Mouse (Mus musculus): Measurements from ENCODE around the gene A430005L14Rik. TPM values are rescaled to one million over a fixed set of nuclear protein-coding genes. Genes with fewer than 3 reads are reported as not detected.
"Not testable (repeated sequence)": the region's sequence is repeated elsewhere in the genome, so short reads cannot be mapped to it uniquely, and the experiment has no call there.

The A430005L14Rik gene
- 39.8 and 44.0 TPM in 2 replicates for polyA plus RNA-seq (2012; rRNA removed)

GRCm38 (mm10) chr4:153956569-153957405 lies at the start of gene A430005L14Rik:
A430005L14Rik (plus strand) TSS chr4:153957237.
- Histone ChIP-seq H3K27me3 (ENCODE audit: control insufficient read depth, insufficient read depth, low read length) (no peaks in the 10 kb centered on the region), H3K27ac (ENCODE audit: control insufficient read depth, insufficient read depth, low read length) (peak within 1 kb of the TSS; percentile 41), H3K36me3 (ENCODE audit: control insufficient read depth, insufficient read depth, low read length) (0 out of 2 replicates have a peak, but pooled peaks cover 7% of the 10 kb centered on the region), H3K4me3 (ENCODE audit: control insufficient read depth, insufficient read depth, low read length) (peak within 1 kb of the TSS; percentile 74), H3K4me1 (replicated peaks; ENCODE audit: control insufficient read depth, insufficient read depth, low read length) (peaks cover 5% of the 10 kb centered on the region)
- DNase-seq: peak; percentile 97
- peak; percentile 66 for TF ChIP-seq POLR2A (IDR thresholded peaks at IDR 0.05; ENCODE audit: control insufficient read depth, extremely low read depth, insufficient read depth, low read length, poor library complexity)
- peak; percentile 40; the same call in 1 of the 2 replicates for TF ChIP-seq CTCF (IDR thresholded peaks at IDR 0.05; ENCODE audit: borderline replicate concordance, control insufficient read depth, extremely low read depth, insufficient read depth, low read length, poor library complexity)
- WGBS: 2% methylated on average over 67 of the region's 67 CpGs

GRCm38 (mm10) chr4:153907573-153907972 lies 49.5 kb upstream of the A430005L14Rik start:
- no peak overlapping the region for H3K27ac ChIP-seq (ENCODE audit: control insufficient read depth, insufficient read depth, low read length)
- WGBS: 36% methylated on average over 11 of the region's 11 CpGs
- no peaks in the 10 kb centered on the region for H3K4me1 ChIP-seq (replicated peaks; ENCODE audit: control insufficient read depth, insufficient read depth, low read length)
- no peak for DNase-seq
- H3K4me3 ChIP-seq (ENCODE audit: control insufficient read depth, insufficient read depth, low read length): no peak overlapping the region
- TF ChIP-seq CTCF (IDR thresholded peaks at IDR 0.05; ENCODE audit: borderline replicate concordance, control insufficient read depth, extremely low read depth, insufficient read depth, low read length, poor library complexity) (no peak), POLR2A (IDR thresholded peaks at IDR 0.05; ENCODE audit: control insufficient read depth, extremely low read depth, insufficient read depth, low read length, poor library complexity) (no peak)
- H3K27me3 ChIP-seq (ENCODE audit: control insufficient read depth, insufficient read depth, low read length): no peaks in the 10 kb centered on the region
- no peaks in the 10 kb centered on the region for H3K36me3 ChIP-seq (ENCODE audit: control insufficient read depth, insufficient read depth, low read length)

GRCm38 (mm10) chr4:153913635-153914034 lies 43.4 kb upstream of the A430005L14Rik start:
- no peaks in the 10 kb centered on the region for H3K36me3 ChIP-seq (ENCODE audit: control insufficient read depth, insufficient read depth, low read length)
- 72% methylated on average over 3 of the region's 3 CpGs for WGBS
- no peaks in the 10 kb centered on the region for H3K27me3 ChIP-seq (ENCODE audit: control insufficient read depth, insufficient read depth, low read length)
- H3K4me1 ChIP-seq (replicated peaks; ENCODE audit: control insufficient read depth, insufficient read depth, low read length): no peaks in the 10 kb centered on the region
- no peak for TF ChIP-seq CTCF (IDR thresholded peaks at IDR 0.05; ENCODE audit: borderline replicate concordance, control insufficient read depth, extremely low read depth, insufficient read depth, low read length, poor library complexity)
- no peak for TF ChIP-seq POLR2A (IDR thresholded peaks at IDR 0.05; ENCODE audit: control insufficient read depth, extremely low read depth, insufficient read depth, low read length, poor library complexity)
- no peak overlapping the region for H3K4me3 ChIP-seq (ENCODE audit: control insufficient read depth, insufficient read depth, low read length)
- H3K27ac ChIP-seq (ENCODE audit: control insufficient read depth, insufficient read depth, low read length): no peak overlapping the region
- DNase-seq: no peak

GRCm38 (mm10) chr4:153917773-153918500 lies 39.1 kb upstream of the A430005L14Rik start:
- Histone ChIP-seq H3K36me3 (ENCODE audit: control insufficient read depth, insufficient read depth, low read length) (no peaks in the 10 kb centered on the region), H3K27ac (ENCODE audit: control insufficient read depth, insufficient read depth, low read length) (no peak overlapping the region), H3K27me3 (ENCODE audit: control insufficient read depth, insufficient read depth, low read length) (no peaks in the 10 kb centered on the region), H3K4me1 (replicated peaks; ENCODE audit: control insufficient read depth, insufficient read depth, low read length) (no peaks in the 10 kb centered on the region), H3K4me3 (ENCODE audit: control insufficient read depth, insufficient read depth, low read length) (no peak overlapping the region)
- no peak for DNase-seq
- 51% methylated on average over 8 of the region's 8 CpGs for WGBS
- no peak for TF ChIP-seq POLR2A (IDR thresholded peaks at IDR 0.05; ENCODE audit: control insufficient read depth, extremely low read depth, insufficient read depth, low read length, poor library complexity)
- no peak for TF ChIP-seq CTCF (IDR thresholded peaks at IDR 0.05; ENCODE audit: borderline replicate concordance, control insufficient read depth, extremely low read depth, insufficient read depth, low read length, poor library complexity)

GRCm38 (mm10) chr4:153920517-153921233 lies 36.4 kb upstream of the A430005L14Rik start:
- Histone ChIP-seq H3K4me1 (replicated peaks; ENCODE audit: control insufficient read depth, insufficient read depth, low read length) (no peaks in the 10 kb centered on the region), H3K36me3 (ENCODE audit: control insufficient read depth, insufficient read depth, low read length) (no peaks in the 10 kb centered on the region), H3K27me3 (ENCODE audit: control insufficient read depth, insufficient read depth, low read length) (no peaks in the 10 kb centered on the region), H3K27ac (ENCODE audit: control insufficient read depth, insufficient read depth, low read length) (no peak overlapping the region), H3K4me3 (ENCODE audit: control insufficient read depth, insufficient read depth, low read length) (no peak overlapping the region)
- no peak for DNase-seq
- WGBS: 79% methylated on average over 9 of the region's 9 CpGs
- TF ChIP-seq CTCF (IDR thresholded peaks at IDR 0.05; ENCODE audit: borderline replicate concordance, control insufficient read depth, extremely low read depth, insufficient read depth, low read length, poor library complexity): no peak
- no peak for TF ChIP-seq POLR2A (IDR thresholded peaks at IDR 0.05; ENCODE audit: control insufficient read depth, extremely low read depth, insufficient read depth, low read length, poor library complexity)

GRCm38 (mm10) chr4:153922090-153922489 lies 34.9 kb upstream of the A430005L14Rik start:
- not testable (repeated sequence) for H3K4me3 ChIP-seq (ENCODE audit: control insufficient read depth, insufficient read depth, low read length); H3K36me3 ChIP-seq (ENCODE audit: control insufficient read depth, insufficient read depth, low read length); H3K4me1 ChIP-seq (replicated peaks; ENCODE audit: control insufficient read depth, insufficient read depth, low read length); H3K27me3 ChIP-seq (ENCODE audit: control insufficient read depth, insufficient read depth, low read length); H3K27ac ChIP-seq (ENCODE audit: control insufficient read depth, insufficient read depth, low read length)
- DNase-seq: peak; percentile 5
- 59% methylated on average over 4 of the region's 4 CpGs for WGBS
